Mouse (Mus musculus) CH12.LX (cell line): ENCODE data around the gene Gm20388.

Experiments
- CHD1 ChIP-seq: IDR thresholded peaks from 2 replicates; pipeline ENCODE4 v1.6.1; 2012; ENCODE audit warnings: low read depth, low read length, improper control_type of control experiment, inconsistent platforms
- MXI1 ChIP-seq: IDR thresholded peaks from 2 replicates; pipeline ENCODE4 v1.6.1; 2011; ENCODE audit warnings: mild to moderate bottlenecking, low read depth, low read length, improper control_type of control experiment
- ZC3H11A ChIP-seq: IDR thresholded peaks from 2 replicates; pipeline ENCODE4 v1.6.1; 2012; ENCODE audit warnings: low read depth, mild to moderate bottlenecking, inconsistent platforms, low read length, improper control_type of control experiment
- ZMIZ1 ChIP-seq: IDR thresholded peaks from 2 replicates; pipeline ENCODE4 v1.6.1; 2012; ENCODE audit warnings: low read depth, mild to moderate bottlenecking, inconsistent platforms, low read length, improper control_type of control experiment

GRCm38 (mm10) chr8:122395291-122395690 is 2484.7 kb downstream of the Gm20388 start:
- TF ChIP-seq ZMIZ1 (no peak), ZC3H11A (no peak), CHD1 (no peak), MXI1 (no peak)
